Mouse (Mus musculus) granulocyte monocyte progenitor cell, adult 5-6 weeks (primary cell): ENCODE measurements around the gene Tmem270. TPM values are rescaled to one million over a fixed set of nuclear protein-coding genes. Genes with fewer than 3 reads are reported as not detected.
A peak's percentile ranks its signal among the peaks of the same experiment; 100 is the strongest.
"Not testable (repeated sequence)": the region's sequence is repeated elsewhere in the genome, so short reads cannot be mapped to it uniquely, and the experiment has no call there.

ENCODE experiments used
- ATAC-seq: replicated peaks from 2 replicates; pipeline ENCODE4 v1.8.0; 2016; ENCODE audit warnings: mild to moderate bottlenecking, moderate TSS enrichment, inconsistent platforms; ENCODE audit not compliant: poor library complexity, severe bottlenecking
- total RNA-seq, 2 experiments: library from RNA; stranded (forward) in 1 of 2; stranded (reverse) in 1 of 2; fragments of 200-712, 200-1000 nt in 1 of 2; fragments of >200 nt in 1 of 2; fragmentation: Nextera tagmentation in 1 of 2; gene quantifications; 2 replicates each; pipeline ENCODE4 v1.2.3; 2014 to 2017

Tmem270 gene
- not detected in 2 replicates for total RNA-seq (2014; fragmentation: Nextera tagmentation)
- total RNA-seq (2017) = not detected in 2 replicates

- ATAC-seq = no peak
Measured at GRCm38 (mm10) chr5:134906633-134907032, at the start of gene Tmem270. Gene Tmem270 (minus strand): TSS chr5:134906733.

DNA sequence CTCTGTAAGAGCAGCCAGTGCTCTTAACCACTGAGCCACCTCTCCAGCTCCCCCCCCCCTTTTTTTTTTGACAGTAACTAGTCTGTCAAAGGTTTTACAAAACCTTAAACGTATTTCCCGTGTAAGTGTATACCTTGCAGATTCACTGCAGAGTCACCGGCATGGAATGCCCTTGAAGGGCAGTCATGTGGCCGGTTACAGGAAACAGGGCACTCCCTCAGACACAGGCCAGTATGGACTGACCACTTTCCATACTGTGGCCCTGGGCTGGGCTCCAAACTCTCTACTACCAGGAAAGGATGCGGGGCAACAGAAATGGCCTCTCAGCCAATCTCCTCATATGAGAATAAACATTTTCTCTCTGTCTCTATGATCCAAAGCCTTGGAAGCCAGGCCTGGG lies 49.0 kb upstream of the Tmem270 start:
- no peak for ATAC-seq

DNA sequence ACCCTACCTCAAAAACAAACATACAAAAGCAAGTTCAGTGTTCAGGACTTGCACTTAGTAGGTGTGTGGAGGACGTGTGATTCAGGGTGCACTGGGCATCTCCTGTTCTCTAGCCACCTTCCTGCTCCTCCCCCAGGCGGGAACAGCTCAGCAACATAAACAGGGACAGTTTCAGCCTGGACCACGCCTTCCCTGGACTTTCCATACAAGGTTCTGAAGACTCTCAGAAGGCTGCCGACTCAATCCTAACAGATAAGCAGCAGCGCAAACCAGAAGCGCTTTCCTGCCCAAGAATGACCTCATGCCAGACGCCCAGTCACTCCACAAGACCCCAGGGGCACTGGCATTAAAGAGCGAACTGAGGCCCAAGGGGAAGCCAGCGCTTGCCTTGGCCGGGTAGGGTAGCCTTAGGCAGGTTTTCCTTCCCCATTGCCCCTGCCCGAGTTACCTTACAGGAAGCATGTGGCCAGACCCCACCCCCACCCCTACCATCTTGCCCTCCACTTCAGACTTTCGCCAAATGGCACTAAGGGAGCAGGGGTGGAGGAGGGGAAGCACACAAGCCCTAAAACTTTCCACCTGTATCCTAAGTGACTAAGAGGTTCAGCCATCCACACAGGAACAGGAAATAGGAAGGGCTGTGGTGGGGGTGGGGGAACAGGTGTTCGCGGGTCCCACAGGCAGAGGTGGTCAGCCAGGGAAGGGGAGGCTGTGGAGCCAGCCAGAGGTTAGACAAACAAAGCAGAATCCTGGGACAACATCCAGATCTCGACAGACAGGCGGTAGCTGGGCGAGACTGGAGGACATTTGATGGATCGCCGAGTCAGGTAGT lies 44.7 kb upstream of the Tmem270 start:
- ATAC-seq = peak; percentile 69

DNA sequence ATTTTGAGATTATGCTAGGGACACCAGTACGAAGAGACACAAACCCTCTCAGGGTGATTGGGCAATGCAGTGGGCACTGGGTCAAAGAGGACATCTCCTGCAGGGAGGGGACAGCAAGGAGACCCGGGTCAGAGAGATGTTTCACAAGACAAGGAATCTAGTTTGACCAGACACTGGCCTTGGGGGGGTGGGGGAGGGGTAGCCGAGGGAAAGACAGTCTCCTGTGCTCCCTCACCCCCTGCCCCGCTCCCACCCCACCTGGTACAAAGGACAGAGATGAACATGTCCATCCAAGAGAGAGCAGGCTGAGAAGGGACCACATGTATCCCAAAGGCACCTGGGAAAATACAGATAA lies 41.5 kb upstream of the Tmem270 start:
- no peak for ATAC-seq

DNA sequence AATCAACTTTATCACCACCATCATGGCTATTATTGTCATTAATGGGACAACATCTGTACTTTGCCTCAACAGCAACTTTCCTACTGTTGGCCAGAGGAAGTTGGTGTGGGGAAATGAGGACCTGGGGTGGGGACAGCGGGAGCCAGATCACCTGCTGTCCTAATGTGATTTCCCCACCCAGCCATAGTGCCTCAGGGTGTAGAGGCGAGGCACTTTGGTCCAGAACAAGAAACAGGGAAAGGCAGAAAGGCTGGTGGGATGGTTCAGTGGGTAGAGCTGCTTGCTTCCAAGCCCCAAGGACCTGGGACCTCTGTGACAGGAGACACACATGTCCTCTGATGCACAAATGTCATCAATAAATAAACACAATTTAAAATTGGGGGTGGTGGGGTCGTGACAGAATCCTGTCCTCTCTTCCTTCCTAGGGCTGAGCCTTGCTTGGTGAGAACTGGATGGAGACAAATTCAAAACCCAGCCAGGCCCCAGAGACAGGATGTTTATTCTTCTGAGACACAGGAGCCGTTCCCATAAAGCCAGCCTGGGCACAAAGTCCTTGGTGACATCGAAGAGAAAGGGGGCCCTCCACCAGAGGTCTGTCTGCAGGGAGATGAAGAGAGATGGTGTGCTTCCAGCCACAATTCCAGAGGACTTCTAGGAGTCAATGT lies 41.0 kb upstream of the Tmem270 start:
- no peak for ATAC-seq

DNA sequence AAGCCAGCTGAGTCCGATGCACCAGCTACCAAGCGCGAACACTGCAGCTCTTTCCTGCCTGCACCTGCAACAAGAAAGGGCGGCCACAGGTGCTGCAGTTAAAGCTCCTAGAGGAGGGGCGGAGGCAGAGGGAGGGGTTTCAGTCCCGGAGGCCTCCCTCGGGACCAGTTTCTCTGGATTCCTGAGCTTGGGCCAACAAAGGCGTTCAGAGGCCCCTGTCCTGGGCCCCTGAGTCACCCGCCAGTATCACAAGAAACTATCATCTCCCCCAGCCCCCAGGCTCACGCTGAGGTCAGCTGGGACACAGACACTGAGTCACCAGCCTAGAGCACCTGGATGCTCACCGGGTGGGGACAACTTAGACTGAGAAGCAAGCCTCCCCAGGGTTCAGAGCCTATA lies 40.3 kb upstream of the Tmem270 start, which contains the start of gene Cldn4:
TSS of gene Cldn4 (minus strand) at position 78 of the 399 bp plus-strand sequence.
- no peak for ATAC-seq

- ATAC-seq = no peak
Measured at GRCm38 (mm10) chr5:134946063-134946856, 39.7 kb upstream of the Tmem270 start.

DNA sequence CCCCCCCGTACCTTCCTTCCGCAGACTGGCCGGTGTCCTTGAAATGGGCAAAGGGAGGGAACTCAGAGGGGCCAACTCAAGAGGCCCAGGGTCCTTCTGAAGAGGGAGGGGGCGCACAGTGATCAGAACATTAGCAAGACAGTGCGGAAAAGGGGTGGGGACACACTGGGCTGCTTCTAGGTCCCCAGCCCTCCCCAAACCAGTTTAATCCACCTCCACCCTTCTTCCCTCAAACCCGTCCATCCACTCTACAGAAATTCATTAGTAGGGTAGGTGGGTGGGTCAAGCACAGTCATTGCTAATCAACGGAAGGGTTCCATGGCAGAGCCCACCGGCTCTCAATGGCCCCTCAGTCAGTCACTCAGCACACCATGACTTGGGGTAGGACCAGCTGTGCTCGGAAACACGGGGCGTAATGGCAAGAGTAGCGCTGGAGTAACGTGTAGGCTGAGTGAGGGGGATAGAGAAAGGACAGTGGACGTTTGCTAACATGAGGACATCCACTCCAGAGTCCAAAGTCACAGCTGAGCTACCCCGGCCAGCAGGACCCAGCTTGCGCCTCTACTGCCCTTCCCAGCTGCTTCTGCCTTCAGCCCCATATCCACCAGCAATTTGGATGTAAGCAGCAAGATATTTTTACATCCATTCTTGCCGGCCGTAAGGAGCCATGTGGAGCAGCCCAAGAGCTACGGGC lies 38.9 kb upstream of the Tmem270 start:
- no peak for ATAC-seq

DNA sequence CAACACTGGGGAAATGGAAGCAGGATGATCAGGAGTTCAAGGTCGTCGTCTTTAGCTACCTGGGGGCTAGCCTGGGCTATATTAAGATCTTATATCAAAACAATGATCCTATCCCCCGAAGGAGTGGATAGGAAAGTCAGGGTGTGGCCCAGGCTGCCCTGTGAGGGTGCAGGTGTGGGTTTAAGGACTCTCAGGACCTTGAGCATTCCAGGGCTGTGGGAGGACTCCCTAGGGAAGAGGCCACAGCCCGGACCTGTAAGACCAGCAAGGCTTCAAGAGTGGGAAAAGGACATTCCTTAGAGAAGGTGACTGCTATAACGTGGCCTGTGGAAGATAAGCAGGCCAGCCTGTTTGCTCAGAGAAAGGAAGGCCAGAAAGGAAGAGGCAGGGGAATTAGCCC lies 37.6 kb upstream of the Tmem270 start:
- no peak for ATAC-seq

DNA sequence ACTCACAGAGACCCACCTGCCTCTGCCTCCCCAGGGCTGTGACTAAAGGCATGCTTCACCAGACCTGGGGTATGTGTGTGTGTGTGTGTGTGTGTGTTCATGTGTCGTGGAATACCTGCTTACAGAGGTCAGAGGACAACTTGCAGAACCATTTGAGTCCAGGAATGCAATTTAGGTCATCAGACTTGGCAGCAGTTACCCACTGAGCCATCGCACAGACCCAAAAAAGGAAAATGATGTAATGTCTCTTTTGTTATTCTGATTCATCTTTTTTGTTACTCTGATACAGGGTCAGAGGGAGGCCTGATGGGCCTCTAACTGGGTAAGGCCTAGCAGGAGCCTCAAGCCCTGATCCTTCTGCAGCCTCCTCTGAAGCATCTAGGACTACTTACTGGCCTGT lies 36.2 kb upstream of the Tmem270 start:
- no peak for ATAC-seq

DNA sequence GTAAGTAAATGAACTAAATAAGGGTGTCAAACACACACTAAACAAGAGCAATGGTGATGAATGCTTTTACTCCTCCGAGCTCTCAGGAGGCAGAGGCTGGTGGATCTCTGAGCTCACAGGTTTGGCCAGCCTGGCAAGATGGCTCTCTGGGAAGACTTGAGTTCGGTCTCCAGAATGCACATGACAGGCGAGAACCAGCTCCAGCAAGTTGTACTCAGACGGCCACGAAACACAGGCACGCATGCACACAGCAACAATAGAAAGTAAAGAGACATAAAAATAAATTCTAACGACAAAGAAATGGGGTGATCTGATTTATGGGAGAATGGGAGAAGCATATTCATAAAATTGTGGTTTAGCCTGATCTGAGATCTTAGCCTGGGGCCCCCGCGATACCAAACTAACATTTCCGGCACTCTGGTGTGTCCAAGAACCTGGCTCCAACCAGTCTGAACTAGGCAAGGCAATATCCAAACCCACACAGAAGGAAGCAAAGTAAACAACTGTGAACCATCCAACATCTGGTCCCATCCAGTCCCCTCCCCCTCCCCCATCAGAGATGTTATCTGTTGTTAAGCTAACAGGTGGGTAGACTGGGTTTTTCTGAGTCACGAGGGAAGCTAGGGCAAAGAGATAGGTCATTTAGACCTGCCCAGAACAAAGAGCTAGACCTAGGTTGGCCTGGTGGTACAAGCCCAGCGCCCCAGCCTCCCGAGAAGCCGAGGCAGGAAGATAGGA lies 35.1 kb upstream of the Tmem270 start:
- no peak for ATAC-seq

GRCm38 (mm10) chr5:134939554-134939953 lies 33.0 kb upstream of the Tmem270 start:
- ATAC-seq = not testable (repeated sequence)

DNA sequence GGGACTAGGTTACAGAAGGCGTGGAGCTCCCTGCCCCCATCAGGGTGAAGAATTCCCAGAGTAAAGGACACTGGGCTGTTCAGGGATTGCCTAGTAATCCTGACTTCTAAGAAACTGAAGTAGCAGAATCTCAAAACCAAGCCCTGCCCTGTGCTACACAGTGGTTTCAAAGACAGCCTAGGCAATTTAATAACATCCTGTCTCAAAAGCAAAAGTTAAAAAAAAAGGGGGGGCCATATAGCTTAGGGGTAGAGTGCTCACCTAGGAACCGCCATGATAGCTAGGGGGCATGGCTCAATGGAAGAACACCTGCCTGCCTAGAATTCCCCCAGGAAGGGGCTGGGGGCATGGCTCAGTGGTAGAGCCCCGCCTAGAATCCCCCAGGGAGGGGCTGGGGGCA lies 32.5 kb upstream of the Tmem270 start:
- ATAC-seq = no peak

GRCm38 (mm10) chr5:134936626-134937185 lies 30.2 kb upstream of the Tmem270 start:
- ATAC-seq = no peak

DNA sequence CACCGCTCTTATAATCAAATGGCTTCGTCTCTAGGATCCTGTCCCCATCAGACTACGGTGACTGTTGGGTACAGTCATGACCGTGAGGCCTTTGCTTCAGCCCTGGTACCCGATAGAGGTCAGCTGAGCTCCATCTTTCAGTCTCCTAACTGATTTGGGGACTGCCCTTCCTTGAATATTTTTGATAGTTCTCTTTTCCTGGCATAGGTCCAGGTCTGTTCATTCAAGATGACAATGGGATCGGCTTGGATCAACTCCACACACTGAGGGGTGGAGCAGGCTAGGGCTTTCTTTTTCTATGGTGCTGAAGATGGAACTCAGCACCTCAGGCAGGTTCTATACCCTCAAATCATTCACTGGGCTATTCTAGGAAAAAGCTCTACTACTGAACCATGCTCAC lies 29.5 kb upstream of the Tmem270 start:
- no peak for ATAC-seq

DNA sequence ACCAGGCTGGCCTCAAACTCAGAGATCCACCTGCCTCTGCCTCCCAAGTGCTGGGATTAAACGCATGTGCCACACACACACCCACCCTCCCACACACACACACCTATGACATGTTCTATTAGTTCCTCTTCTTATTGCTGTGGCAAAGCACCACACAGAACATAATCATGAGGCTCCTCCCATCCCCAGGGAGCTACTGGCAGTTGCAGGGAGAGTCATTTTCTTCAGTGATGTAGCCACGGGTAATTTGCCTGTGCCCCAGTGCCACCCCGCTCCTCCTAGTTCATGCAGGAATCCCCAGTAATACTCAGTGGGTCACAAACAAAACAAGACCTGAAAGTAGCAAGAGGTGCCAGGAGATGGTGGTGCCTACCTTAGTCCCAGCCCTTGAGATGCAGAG lies 28.1 kb upstream of the Tmem270 start:
- no peak for ATAC-seq

DNA sequence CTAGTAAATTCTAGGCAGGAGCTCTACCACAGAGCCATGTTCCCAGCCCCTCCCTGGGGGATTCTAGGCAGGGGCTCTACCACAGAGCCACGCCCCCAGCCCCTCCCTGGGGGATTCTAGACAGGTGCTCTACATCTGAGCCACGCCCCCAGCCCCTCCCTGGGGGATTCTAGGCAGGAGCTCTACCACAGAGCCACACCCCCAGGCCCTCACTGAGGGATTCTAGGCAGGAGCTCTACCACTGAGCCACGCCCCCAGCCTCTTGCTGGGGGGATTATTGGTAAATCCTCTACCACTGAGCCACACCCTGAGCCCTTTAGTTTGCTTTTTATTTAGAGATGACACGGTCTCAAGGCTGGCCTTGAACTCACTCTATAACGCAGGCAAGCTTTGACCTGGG lies 27.2 kb upstream of the Tmem270 start:
- not testable (repeated sequence) for ATAC-seq

- ATAC-seq = no peak
Measured at GRCm38 (mm10) chr5:134933281-134933680, 26.7 kb upstream of the Tmem270 start.

- peak; percentile 71 for ATAC-seq
Measured at GRCm38 (mm10) chr5:134932903-134933276, 26.4 kb upstream of the Tmem270 start.
